Mouse (Mus musculus) liver, embryonic 14.5 days (tissue): ENCODE results near the gene Thap11. TPM values are rescaled to one million over a fixed set of nuclear protein-coding genes. Genes with fewer than 3 reads are reported as not detected.
A peak's percentile ranks its signal among the peaks of the same experiment; 100 is the strongest.
"Not testable (repeated sequence)": the region's sequence is repeated elsewhere in the genome, so short reads cannot be mapped to it uniquely, and the experiment has no call there.

ENCODE experiments used
- ATAC-seq: fragments of 200-750 bp; cut with Nextera tagmentation; 2 replicates; pipeline ENCODE4 v1.8.0; 2017; ENCODE audit warnings: moderate number of reproducible peaks, mild to moderate bottlenecking, moderate library complexity; ENCODE audit not compliant: insufficient read depth
- DNase-seq, 3 experiments: peaks; one replicate each; pipeline ENCODE4 v3.0.0-alpha.2; 2012 to 2013; ENCODE audit warnings: low read depth in 3 of 3, low spot score in 3 of 3
- H3K27ac ChIP-seq: fragments of 300-500 bp; sonication (generic); 2 replicates; pipeline ENCODE4 v1.5.1; 2014; ENCODE audit warnings: moderate library complexity, mild to moderate bottlenecking, control low read depth, inconsistent platforms
- H3K27me3 ChIP-seq: fragments of 300-500 bp; sonication (generic); 2 replicates; pipeline ENCODE4 v1.6.1; 2014; ENCODE audit warnings: mild to moderate bottlenecking, low read length, moderate library complexity; ENCODE audit not compliant: control insufficient read depth, insufficient read depth
- H3K36me3 ChIP-seq: fragments of 300-500 bp; sonication (generic); replicated peaks from 2 replicates; pipeline ENCODE4 v1.6.1; 2014; ENCODE audit warnings: low read depth; ENCODE audit not compliant: control insufficient read depth, insufficient read depth
- H3K4me1 ChIP-seq, 2 experiments: fragments of 200-500 bp in 1 of 2; fragments of 300-500 bp in 1 of 2; sonication (generic) in 1 of 2; replicated peaks; 2 replicates each; pipeline ENCODE4 v1.6.1; 2012 to 2014; ENCODE audit warnings: antibody characterized with exemption in 1 of 2, inconsistent platforms in 1 of 2, low read length in 1 of 2; ENCODE audit not compliant: control insufficient read depth in 2 of 2, insufficient read depth in 2 of 2
- H3K4me2 ChIP-seq: fragments of 300-500 bp; sonication (generic); 2 replicates; pipeline ENCODE4 v1.6.1; 2014; ENCODE audit warnings: low read depth, mild to moderate bottlenecking, control low read depth, moderate library complexity
- H3K4me3 ChIP-seq, 2 experiments: fragments of 200-500 bp in 1 of 2; fragments of 300-500 bp in 1 of 2; sonication (generic) in 1 of 2; 2 replicates each; pipeline ENCODE4 v1.5.1; 2012 to 2014; ENCODE audit warnings: low read depth in 2 of 2, low read length in 2 of 2, mild to moderate bottlenecking in 2 of 2, control low read depth in 1 of 2, inconsistent platforms in 1 of 2, moderate library complexity in 1 of 2; ENCODE audit not compliant: insufficient read depth in 1 of 2
- H3K9ac ChIP-seq: fragments of 300-500 bp; sonication (generic); replicated peaks from 2 replicates; pipeline ENCODE4 v1.6.1; 2014; ENCODE audit warnings: mild to moderate bottlenecking, control low read depth, moderate library complexity
- H3K9me3 ChIP-seq: fragments of 300-500 bp; sonication (generic); 2 replicates; pipeline ENCODE4 v1.6.1; 2016; ENCODE audit warnings: low read length, mixed read lengths; ENCODE audit not compliant: control insufficient read depth
- CTCF ChIP-seq: IDR thresholded peaks from 2 replicates; pipeline ENCODE4 v1.5.1; 2016; ENCODE audit warnings: antibody characterized with exemption, low read depth, control low read depth
- EP300 ChIP-seq: IDR thresholded peaks from 2 replicates; pipeline ENCODE4 v1.6.1; 2016; ENCODE audit warnings: antibody characterized with exemption, low read depth
- WGBS: fragments of 180-500 bp; shearing (Covaris S2); extraction: QIAGEN DNeasy Blood & Tissue Kit; methylation state at CpG from one replicate; pipeline ENCODE4 v1.1.7; 2014; ENCODE audit not compliant: insufficient replicate concordance; 5-methylcytosine and 5-hydroxymethylcytosine counted together
- polyA plus RNA-seq, 2 experiments: library from polyadenylated mRNA; depleted of rRNA in 1 of 2; stranded (reverse) in 1 of 2; unstranded in 1 of 2; fragments of >200 nt; fragmentation: Nextera tagmentation in 1 of 2; extraction: Ambion mirVana in 1 of 2; gene quantifications; 2 replicates each; pipeline versions ENCODE4 v1.2.1 to v1.2.3; 2012 to 2014

Gene Thap11
- polyA plus RNA-seq, 2 experiments = 25.5 to 26.2 TPM

GRCm38 (mm10) chr8:105833740-105834139, 21.2 kb upstream of the Thap11 start:
- not testable (repeated sequence) for H3K36me3 ChIP-seq, DNase-seq, H3K9me3 ChIP-seq, H3K27me3 ChIP-seq
- Histone ChIP-seq H3K27ac (peak overlapping the region; percentile 97), H3K4me2 (peak overlapping the region; percentile 75), H3K9ac (peak overlapping the region; percentile 87), H3K4me1 (peaks cover 36 to 37% of the 10 kb centered on the region in 2 experiments), H3K4me3 (peak overlapping the region; percentile 67 to 69)
- peak; percentile 96 for TF ChIP-seq EP300
- ATAC-seq = peak; percentile 47; the same call in 1 of the 2 replicates
- WGBS = 46% methylated on average over 2 of the region's 2 CpGs

- ATAC-seq (peak; percentile 71), DNase-seq (peak; percentile 72 to 77 (median 72))
- H3K9ac ChIP-seq = no peak overlapping the region
- H3K36me3 ChIP-seq = peaks cover 2% of the 10 kb centered on the region; the same call in 1 of the 2 replicates
- H3K4me3 ChIP-seq = no peak overlapping the region
- no peaks in the 10 kb centered on the region for H3K27me3 ChIP-seq
- peak overlapping the region; percentile 48 for H3K27ac ChIP-seq
- no peak; the same call in 1 of the 2 replicates for TF ChIP-seq EP300
- TF ChIP-seq CTCF = peak; percentile 90
- H3K9me3 ChIP-seq = no peaks in the 10 kb centered on the region
- peak overlapping the region; percentile 33 for H3K4me2 ChIP-seq
- 18% methylated on average over 10 of the region's 11 CpGs for WGBS
- peaks cover 26 to 29% of the 10 kb centered on the region in 2 experiments for H3K4me1 ChIP-seq
Measured at GRCm38 (mm10) chr8:105835318-105835717, 19.6 kb upstream of the Thap11 start.

DNA sequence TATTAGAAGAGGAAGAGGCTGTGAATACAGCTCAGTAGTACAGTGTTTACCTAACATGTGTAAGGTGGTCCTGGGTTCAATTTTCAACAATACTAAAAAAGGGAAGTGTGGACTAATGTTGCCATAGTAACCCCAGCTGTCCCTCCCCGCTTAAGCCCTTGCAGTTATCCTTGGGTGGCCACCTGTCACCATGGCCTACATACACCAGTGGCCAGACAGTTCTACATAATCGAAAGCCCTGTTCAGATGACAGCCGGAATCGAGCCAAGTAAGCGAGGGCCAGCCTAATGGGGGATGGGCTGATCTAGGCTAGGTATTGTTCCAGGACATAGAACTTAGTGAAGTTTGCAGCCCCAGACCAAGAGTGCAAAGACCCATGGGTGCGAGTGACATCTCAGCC, 17.9 kb upstream of the Thap11 start:
- ATAC-seq = no peak
- H3K4me2 ChIP-seq = no peak overlapping the region
- no peak overlapping the region for H3K27ac ChIP-seq
- no peaks in the 10 kb centered on the region for H3K27me3 ChIP-seq
- H3K4me3 ChIP-seq = no peak overlapping the region
- DNase-seq = no peak
- WGBS = 65% methylated on average over 6 of the region's 6 CpGs
- TF ChIP-seq EP300 = no peak
- TF ChIP-seq CTCF = no peak
- H3K9me3 ChIP-seq = no peaks in the 10 kb centered on the region
- no peak overlapping the region for H3K9ac ChIP-seq
- H3K4me1 ChIP-seq = peaks cover 17 to 23% of the 10 kb centered on the region in 2 experiments
- no peaks in the 10 kb centered on the region for H3K36me3 ChIP-seq

DNA sequence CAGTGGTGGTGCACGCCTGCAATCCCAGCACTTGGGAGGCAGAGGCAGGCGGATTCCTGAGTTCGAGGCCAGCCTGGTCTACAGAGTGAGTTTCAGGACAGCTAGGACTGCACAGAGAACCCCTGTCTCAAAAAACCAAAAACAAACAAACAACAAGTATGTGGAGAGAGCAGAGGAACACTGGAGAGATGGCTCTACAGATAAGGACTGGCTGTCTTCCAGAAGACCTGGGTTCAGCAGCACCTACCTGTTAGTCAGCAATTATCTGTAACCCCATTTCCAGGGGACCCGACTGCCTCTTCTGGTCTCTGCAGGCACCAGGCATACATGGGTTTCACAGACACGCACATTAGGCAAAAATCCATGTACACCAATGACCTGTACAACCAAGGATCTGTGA, 15.7 kb upstream of the Thap11 start:
- Histone ChIP-seq H3K4me1 (peaks cover 6 to 10% of the 10 kb centered on the region in 2 experiments), H3K4me3 (no peak overlapping the region), H3K27me3 (no peaks in the 10 kb centered on the region), H3K9me3 (no peaks in the 10 kb centered on the region), H3K36me3 (peaks cover 5% of the 10 kb centered on the region), H3K9ac (no peak overlapping the region), H3K27ac (no peak overlapping the region), H3K4me2 (no peak overlapping the region)
- TF ChIP-seq EP300 (no peak), CTCF (no peak)
- WGBS = 65% methylated on average over 5 of the region's 5 CpGs
- no peak for DNase-seq
- ATAC-seq = no peak

DNA sequence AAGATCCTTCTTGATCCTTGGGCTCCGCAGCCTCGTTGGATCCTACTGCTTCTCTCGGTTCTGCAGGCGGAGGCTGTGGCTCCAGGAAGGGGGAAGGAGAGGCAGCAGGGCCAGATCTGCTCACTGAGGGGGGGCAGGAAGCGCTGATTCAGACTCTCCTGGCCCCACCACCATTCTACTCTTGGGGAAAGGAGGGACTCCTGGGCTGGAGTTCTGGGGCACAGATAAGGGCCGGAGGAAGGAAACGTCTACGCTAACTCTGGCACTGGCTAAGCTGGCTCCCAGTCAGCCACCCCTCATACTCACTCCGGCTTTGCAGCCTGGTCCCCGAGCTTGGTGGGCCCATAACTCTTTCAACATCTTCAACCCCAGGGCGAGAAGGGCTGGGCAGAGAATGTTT, 8.3 kb upstream of the Thap11 start:
- H3K27me3 ChIP-seq = no peaks in the 10 kb centered on the region
- 42% methylated on average over 11 of the region's 11 CpGs for WGBS
- no peak overlapping the region for H3K27ac ChIP-seq
- no peak overlapping the region for H3K9ac ChIP-seq
- no peaks in the 10 kb centered on the region for H3K9me3 ChIP-seq
- H3K4me2 ChIP-seq = no peak overlapping the region
- H3K4me1 ChIP-seq = peaks cover 6 to 7% of the 10 kb centered on the region in 2 experiments
- ATAC-seq (no peak), DNase-seq (no peak)
- no peak for TF ChIP-seq EP300
- TF ChIP-seq CTCF = no peak
- no peak overlapping the region for H3K4me3 ChIP-seq
- H3K36me3 ChIP-seq = peaks cover 43% of the 10 kb centered on the region
